Mouse (Mus musculus) hindbrain, embryonic 16.5 days (tissue): Measurements from ENCODE around the gene Stk32c. TPM values are rescaled to one million over a fixed set of nuclear protein-coding genes. Genes with fewer than 3 reads are reported as not detected.
A peak's percentile ranks its signal among the peaks of the same experiment; 100 is the strongest.

Experiments used
- ATAC-seq: fragments of 200-750 bp; cut with Nextera tagmentation; 2 replicates; pipeline ENCODE4 v1.8.0; 2017; ENCODE audit warnings: moderate TSS enrichment, moderate library complexity
- H3K27ac ChIP-seq: fragments of 300-500 bp; sonication (generic); 2 replicates; pipeline ENCODE4 v1.5.1; 2014; ENCODE audit warnings: low read depth, mild to moderate bottlenecking, control low read depth, low read length, moderate library complexity
- H3K27me3 ChIP-seq: fragments of 300-500 bp; sonication (generic); replicated peaks from 2 replicates; pipeline ENCODE4 v1.6.1; 2014; ENCODE audit warnings: low read length; ENCODE audit not compliant: control insufficient read depth, insufficient read depth
- H3K36me3 ChIP-seq: fragments of 300-500 bp; sonication (generic); 2 replicates; pipeline ENCODE4 v1.6.1; 2014; ENCODE audit warnings: mild to moderate bottlenecking, low read length, moderate library complexity, mixed read lengths; ENCODE audit not compliant: control insufficient read depth, insufficient read depth
- H3K4me1 ChIP-seq: fragments of 300-500 bp; sonication (generic); 2 replicates; pipeline ENCODE4 v1.6.1; 2014; ENCODE audit warnings: low read depth, low read length; ENCODE audit not compliant: control insufficient read depth, insufficient read depth
- H3K4me2 ChIP-seq: fragments of 300-500 bp; sonication (generic); 2 replicates; pipeline ENCODE4 v1.6.1; 2014; ENCODE audit warnings: mild to moderate bottlenecking, low read length, control low read depth, moderate library complexity
- H3K4me3 ChIP-seq: fragments of 300-500 bp; sonication (generic); 2 replicates; pipeline ENCODE4 v1.5.1; 2014; ENCODE audit warnings: mild to moderate bottlenecking, low read length, control low read depth, moderate library complexity
- H3K9ac ChIP-seq: fragments of 300-500 bp; sonication (generic); 2 replicates; pipeline ENCODE4 v1.6.1; 2014; ENCODE audit warnings: low read depth, mild to moderate bottlenecking, control low read depth, low read length, moderate library complexity
- H3K9me3 ChIP-seq: fragments of 300-500 bp; sonication (generic); 2 replicates; pipeline ENCODE4 v1.6.1; 2014; ENCODE audit warnings: mild to moderate bottlenecking, low read length, moderate library complexity; ENCODE audit not compliant: control insufficient read depth
- WGBS: fragments of 180-500 bp; shearing (Covaris S2); extraction: QIAGEN DNeasy Blood & Tissue Kit; methylation state at CpG from one replicate; pipeline ENCODE4 v1.1.7; 2014; 5-methylcytosine and 5-hydroxymethylcytosine counted together
- polyA plus RNA-seq: library from polyadenylated mRNA; unstranded; fragments of >200 nt; fragmentation: Nextera tagmentation; extraction: Ambion mirVana; gene quantifications from 2 replicates; pipeline ENCODE4 v1.2.1, GENCODE M21; 2015

Stk32c gene
- polyA plus RNA-seq, 1 experiment from 2014 or later: 3.0 TPM

DNA sequence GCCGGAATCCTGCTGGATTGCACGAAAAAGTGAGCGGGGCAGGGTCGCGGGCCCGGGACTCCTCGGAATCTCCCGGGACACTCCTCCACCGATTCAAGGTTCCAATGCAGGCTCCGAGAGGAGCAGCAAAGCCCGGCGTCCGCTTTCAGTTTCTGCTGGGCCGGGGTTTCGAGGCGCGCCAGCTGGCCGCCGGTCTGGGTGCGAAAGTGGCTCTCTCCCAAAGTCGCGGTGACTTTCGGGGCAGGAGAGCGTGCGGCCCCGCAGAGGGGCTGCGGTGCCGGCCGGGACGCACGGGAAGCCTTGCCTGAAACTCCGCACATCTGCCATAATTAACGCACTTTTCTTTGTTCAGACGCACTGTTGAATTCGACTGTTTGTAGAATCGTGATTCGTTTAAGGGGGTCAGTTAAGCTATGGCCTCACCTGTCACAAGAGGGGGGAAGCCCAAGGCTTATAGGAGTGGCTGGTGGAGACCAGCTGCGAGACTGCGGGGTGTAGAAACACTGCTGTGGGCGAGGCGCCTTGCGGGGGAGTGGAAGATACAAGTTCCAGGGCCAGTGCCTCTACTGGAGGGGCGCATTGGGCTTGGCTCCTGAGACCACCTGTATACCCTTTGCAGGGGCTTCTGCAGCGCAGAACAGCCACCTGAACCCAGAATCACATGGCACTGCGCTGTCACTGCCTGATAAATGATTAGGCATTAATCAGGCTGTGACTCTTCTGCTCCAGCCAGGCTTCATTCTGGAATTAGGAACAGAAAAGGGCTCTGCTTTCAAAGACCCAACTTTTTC is 35.7 kb upstream of the Stk32c start:
- peak overlapping the region; percentile 99 for H3K4me2 ChIP-seq
- H3K4me3 ChIP-seq: peak overlapping the region; percentile 74
- H3K27me3 ChIP-seq: peaks cover 2% of the 10 kb centered on the region
- H3K9ac ChIP-seq: peak overlapping the region; percentile 85
- H3K9me3 ChIP-seq: no peaks in the 10 kb centered on the region
- peak overlapping the region; percentile 70; the same call in 1 of the 2 replicates for H3K27ac ChIP-seq
- peaks cover 31% of the 10 kb centered on the region for H3K4me1 ChIP-seq
- H3K36me3 ChIP-seq: no peaks in the 10 kb centered on the region
- peak; percentile 7 for ATAC-seq
- WGBS: under 1% methylated on average over 44 of the region's 45 CpGs

DNA sequence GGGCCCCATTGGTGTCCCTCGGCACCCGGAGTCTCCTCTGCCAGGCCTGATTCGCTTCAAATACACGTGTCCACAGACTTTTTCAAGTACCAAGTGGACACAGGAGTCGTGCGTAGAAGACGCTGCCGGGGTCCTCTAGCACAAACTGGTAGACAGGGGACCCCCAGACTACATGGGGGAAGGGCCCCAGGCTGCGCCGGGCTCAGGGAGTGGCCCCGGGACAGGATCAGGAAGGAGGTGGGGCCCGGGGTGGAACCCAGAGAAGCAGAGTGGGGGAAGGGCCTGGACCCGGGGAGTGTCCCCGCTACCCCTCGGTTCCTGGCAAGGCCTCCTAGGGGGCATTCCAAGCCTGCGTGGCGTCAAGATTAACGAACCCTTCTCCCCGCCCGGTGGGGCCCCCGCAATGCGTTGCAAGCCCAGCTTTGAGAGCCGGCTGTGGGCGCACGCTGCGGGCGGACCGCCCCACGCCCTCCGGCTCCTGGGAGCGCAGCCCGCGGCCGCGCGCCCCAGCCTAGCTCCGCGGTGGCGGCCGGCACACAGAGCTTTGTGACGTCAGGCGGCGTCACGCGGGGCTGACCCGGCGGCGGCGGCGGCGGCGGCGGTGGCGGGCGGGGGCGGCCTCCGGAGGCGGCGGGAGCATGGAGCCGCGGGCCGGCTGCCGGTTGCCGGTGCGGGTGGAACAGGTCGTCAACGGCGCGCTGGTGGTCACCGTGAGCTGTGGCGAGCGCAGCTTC is 34.9 kb upstream of the Stk32c start, which contains the start of gene Pwwp2b:
Gene Pwwp2b, plus strand, starts transcription at position 602 of the 734 bp plus-strand sequence.
- H3K4me1 ChIP-seq: peaks cover 31% of the 10 kb centered on the region
- no peaks in the 10 kb centered on the region for H3K9me3 ChIP-seq
- H3K27ac ChIP-seq: peak within 1 kb of the TSS; percentile 70
- 0% methylated on average over 38 of the region's 72 CpGs for WGBS
- H3K9ac ChIP-seq: peak within 1 kb of the TSS; percentile 85
- ATAC-seq: peak; percentile 73
- H3K36me3 ChIP-seq: no peaks in the 10 kb centered on the region
- H3K27me3 ChIP-seq: peaks cover 2% of the 10 kb centered on the region
- H3K4me2 ChIP-seq: peak within 1 kb of the TSS; percentile 99
- H3K4me3 ChIP-seq: peak within 1 kb of the TSS; percentile 74

DNA sequence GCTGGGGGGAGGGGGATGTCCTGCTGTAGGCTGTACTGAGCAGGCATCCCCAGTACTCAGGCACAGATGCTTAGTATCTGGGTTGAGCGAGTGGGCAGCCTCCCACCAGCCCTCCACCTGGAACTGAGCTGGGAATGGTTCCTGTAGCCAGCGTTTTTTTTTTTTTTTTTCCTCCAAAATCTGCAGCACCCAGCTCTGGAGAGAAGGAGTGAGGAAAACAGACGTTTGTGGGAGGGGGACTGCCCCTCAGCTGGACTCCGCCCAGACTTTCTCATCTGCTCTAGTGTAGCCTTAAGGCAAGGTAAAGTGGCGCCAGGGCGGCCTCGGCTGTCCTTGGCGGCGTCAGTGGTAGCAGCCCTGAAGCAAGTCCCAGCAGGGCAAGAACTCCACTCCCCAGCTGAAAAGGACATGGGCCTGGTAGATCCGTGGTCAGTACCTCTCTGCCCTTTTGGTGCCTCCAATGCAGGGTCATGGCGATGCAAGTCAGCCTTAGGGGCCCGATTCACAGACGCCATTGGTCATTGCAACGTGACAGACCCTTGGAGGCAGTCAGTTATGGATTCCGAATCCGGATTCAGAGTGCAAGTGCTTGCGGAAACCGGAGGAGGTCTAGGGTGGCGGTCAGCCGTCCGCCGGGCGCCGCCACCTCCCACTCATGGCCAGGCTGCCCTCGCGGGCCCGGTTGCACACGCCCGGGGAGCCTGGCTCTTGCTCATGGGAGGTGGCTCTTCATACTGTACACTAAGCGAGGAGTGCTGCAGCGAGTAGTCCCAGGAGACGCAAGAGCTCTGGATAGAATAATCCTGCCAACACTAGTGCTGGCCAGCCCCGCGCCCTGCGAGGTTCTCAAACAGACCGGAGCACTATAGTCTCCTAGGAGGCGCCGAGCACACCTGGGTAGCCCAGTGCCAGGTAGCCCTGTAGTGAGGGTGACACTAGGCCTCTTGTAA is 34.1 kb upstream of the Stk32c start:
- 3% methylated on average over 38 of the region's 38 CpGs for WGBS
- H3K9ac ChIP-seq: peak overlapping the region; percentile 85
- no peaks in the 10 kb centered on the region for H3K9me3 ChIP-seq
- H3K4me3 ChIP-seq: peak overlapping the region; percentile 74
- peak overlapping the region; percentile 99 for H3K4me2 ChIP-seq
- H3K27me3 ChIP-seq: peaks cover 2% of the 10 kb centered on the region
- H3K36me3 ChIP-seq: no peaks in the 10 kb centered on the region
- peak overlapping the region; percentile 70; the same call in 1 of the 2 replicates for H3K27ac ChIP-seq
- H3K4me1 ChIP-seq: peaks cover 31% of the 10 kb centered on the region
- peak; percentile 40; the same call in 1 of the 2 replicates for ATAC-seq

DNA sequence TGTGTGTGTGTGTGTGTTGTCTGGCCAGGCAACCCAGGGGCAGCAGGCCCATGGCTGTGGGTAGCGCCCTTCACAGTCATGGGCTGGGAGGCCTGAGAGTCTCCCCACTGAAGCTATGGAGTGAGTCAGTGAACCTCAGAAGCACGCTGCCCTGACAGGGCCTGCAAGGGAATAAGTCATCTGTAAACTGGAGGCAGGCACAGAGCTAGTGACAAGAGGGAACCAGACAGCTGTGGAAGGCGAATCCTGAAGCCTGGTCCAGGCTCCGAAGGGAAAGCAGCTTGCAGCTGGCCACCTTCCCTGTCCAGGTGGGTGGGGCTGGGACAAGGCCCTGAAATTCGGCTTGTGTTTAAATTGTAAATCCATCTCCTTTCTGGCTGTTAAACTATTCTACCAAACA is 33.0 kb upstream of the Stk32c start:
- WGBS: 79% methylated on average over 5 of the region's 5 CpGs
- H3K27ac ChIP-seq: no peak overlapping the region
- H3K4me2 ChIP-seq: no peak overlapping the region
- H3K27me3 ChIP-seq: peaks cover 2% of the 10 kb centered on the region
- H3K4me1 ChIP-seq: peaks cover 26% of the 10 kb centered on the region
- H3K4me3 ChIP-seq: no peak overlapping the region
- ATAC-seq: no peak
- no peaks in the 10 kb centered on the region for H3K36me3 ChIP-seq
- H3K9ac ChIP-seq: no peak overlapping the region
- H3K9me3 ChIP-seq: no peaks in the 10 kb centered on the region

DNA sequence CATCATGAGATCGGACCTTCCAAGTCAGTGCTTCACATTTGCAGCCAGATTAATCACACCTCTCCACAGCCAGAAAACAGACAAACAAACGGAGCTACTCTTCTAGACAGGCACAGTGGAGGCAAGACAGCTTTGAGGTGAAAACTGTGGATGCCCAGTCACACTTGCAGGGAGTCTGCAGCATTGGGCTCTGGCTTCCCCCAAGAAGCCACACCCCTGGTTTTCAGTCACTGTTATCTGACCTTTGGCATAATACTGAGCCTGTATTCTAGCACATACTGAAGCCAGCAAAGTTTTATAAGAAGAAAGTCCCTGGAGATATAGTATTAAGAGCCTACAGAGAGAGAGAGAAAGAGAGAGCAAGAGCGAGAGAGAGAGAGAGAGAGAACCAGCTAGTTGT is 26.3 kb upstream of the Stk32c start:
- Histone ChIP-seq H3K4me2 (no peak overlapping the region), H3K36me3 (no peaks in the 10 kb centered on the region), H3K4me3 (no peak overlapping the region), H3K4me1 (peaks cover 6% of the 10 kb centered on the region; the same call in 1 of the 2 replicates), H3K9ac (no peak overlapping the region), H3K9me3 (no peaks in the 10 kb centered on the region), H3K27ac (no peak overlapping the region), H3K27me3 (peaks cover 4% of the 10 kb centered on the region)
- ATAC-seq: no peak
- 84% methylated on average over 3 of the region's 3 CpGs for WGBS

DNA sequence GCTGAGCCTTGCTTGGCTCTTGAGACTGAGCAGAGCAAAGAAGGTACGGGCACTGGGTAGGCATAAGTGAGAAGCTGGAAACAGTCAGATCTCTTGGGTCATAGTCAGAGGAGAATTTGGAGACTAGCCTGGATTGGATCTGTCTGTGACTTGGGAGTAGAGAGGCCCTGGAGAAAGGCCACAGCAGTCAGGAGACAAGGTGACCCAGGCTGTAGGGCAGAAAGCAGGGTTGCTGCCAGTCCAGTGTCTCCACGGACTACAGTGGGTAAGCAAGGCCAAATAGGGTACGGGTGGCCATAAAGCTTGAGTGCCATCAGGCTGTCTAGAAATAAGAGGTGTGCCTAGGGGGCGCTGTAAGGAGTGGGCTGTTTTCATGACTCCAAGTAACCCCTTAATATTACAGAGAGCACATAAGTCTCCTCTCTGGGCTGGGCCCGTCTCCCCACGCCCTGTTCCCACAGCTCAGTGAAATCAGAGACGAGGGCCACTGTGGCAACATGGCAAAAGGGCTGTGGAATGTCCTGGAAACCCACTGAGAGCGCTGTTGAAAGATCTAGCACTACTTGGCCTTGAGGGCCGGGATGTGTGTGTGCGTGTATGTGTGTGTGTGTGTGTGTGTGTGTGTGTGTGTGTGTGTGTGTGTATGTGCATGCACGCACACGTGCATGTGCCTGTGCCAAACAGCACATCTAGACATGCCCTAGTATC is 22.7 kb upstream of the Stk32c start:
- 80% methylated on average over 12 of the region's 12 CpGs for WGBS
- H3K9ac ChIP-seq: no peak overlapping the region

DNA sequence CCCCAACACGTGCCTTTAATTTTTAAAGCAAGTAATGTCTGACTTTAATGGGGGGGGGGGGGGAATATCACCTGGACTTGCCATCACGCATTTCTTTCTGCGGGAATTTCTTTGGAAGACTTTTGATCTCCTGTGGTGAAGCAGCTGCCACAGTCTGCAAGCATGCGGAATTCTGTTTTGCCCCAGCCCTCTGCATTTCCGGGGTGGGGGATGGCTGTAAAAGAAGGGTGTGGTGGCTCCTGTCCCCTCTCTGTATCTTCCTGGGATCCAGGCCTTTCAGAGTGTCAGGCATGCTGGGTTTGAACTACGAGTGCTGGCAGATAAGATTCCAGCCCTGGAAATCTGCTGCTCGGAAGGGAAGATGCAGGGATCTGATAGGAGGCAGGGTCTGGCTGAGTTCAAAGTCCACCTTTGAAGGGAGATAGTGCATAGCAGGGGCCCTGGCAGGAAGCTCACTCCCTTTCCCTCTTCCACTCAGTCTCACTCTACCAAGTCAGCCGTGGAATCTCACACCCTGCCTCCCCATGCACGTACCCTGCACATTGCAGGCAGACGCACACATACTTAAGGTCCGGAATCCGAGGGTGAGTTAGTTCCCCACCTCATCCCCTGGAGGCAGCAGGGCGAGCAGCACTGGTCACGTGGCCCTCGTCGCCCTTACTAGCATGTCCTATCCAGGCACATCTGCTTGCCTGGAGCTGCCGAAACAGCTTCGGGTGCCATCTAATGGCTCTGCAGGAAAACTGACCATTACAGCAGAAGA is 21.5 kb upstream of the Stk32c start:
- H3K27me3 ChIP-seq: peaks cover 6% of the 10 kb centered on the region
- H3K9ac ChIP-seq: no peak overlapping the region
- 11% methylated on average over 18 of the region's 18 CpGs for WGBS
- H3K9me3 ChIP-seq: no peaks in the 10 kb centered on the region
- H3K4me1 ChIP-seq: peaks cover 11% of the 10 kb centered on the region; the same call in 1 of the 2 replicates
- no peaks in the 10 kb centered on the region for H3K36me3 ChIP-seq
- no peak overlapping the region for H3K4me3 ChIP-seq
- peak; percentile 67 for ATAC-seq
- no peak overlapping the region for H3K27ac ChIP-seq
- H3K4me2 ChIP-seq: peak overlapping the region; percentile 39

More for the DNA sequence above, 22.7 kb upstream of the Stk32c start:
- Histone ChIP-seq H3K4me3 (no peak overlapping the region), H3K4me1 (peaks cover 11% of the 10 kb centered on the region; the same call in 1 of the 2 replicates), H3K36me3 (no peaks in the 10 kb centered on the region), H3K4me2 (no peak overlapping the region), H3K27me3 (peaks cover 2% of the 10 kb centered on the region), H3K27ac (no peak overlapping the region), H3K9me3 (no peaks in the 10 kb centered on the region)
- no peak for ATAC-seq

DNA sequence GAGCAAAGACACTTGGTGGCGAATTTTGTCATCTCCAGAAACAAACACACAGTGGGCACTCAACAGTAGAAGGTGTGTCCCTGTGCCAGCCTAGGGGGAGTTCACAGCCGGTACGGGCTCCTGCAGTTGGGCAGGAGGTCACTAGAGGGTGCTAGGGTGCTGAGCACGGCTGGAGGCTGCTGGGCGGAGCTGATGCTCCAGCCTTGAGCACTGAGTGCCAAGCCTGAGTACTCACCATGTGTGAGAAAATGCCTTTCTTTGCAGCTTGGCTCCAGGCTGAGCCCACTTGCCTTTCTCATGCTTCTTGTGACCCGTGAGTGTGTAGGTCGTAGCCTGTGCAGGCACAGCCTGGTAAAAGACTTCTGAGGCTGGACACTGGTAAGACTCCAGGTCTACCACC is 20.6 kb upstream of the Stk32c start:
- H3K27me3 ChIP-seq: peaks cover 6% of the 10 kb centered on the region
- under 1% methylated on average over 7 of the region's 7 CpGs for WGBS
- no peak overlapping the region for H3K27ac ChIP-seq
- no peak overlapping the region for H3K4me2 ChIP-seq
- no peak overlapping the region for H3K9ac ChIP-seq
- ATAC-seq: peak; percentile 91
- H3K36me3 ChIP-seq: no peaks in the 10 kb centered on the region
- H3K4me3 ChIP-seq: no peak overlapping the region
- H3K4me1 ChIP-seq: peaks cover 11% of the 10 kb centered on the region; the same call in 1 of the 2 replicates
- H3K9me3 ChIP-seq: no peaks in the 10 kb centered on the region
